Mouse (Mus musculus): ENCODE measurements around the gene Olfr522. TPM values are rescaled to one million over a fixed set of nuclear protein-coding genes. Genes with fewer than 3 reads are reported as not detected.

Olfr522 gene
- polyA plus RNA-seq, 1 experiment from 2014 or later, result not detected

DNA sequence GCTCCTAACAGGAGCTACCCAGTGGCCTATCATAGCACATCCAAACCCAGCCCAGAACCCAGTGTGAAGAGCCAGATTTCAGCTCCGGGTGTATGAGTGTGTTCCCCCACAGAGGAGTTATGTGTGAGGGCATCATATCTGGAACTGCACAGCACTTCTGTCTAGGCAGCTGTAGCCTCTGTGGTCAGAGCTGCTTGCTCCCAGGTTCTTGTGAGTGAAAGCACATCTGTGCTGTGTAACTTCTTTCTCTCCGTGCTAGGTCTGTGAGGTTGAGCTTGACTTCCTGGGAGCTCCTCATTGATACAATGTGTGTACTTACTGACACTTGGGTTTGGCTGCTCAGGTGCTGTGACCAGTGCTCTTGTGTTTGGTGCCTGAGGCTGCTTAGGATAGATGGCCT lies 28.3 kb upstream of the Olfr522 start:
- Histone ChIP-seq H3K9ac (ENCODE audit: low read depth, low read length) (no peak overlapping the region), H3K36me3 (ENCODE audit: control insufficient read depth, insufficient read depth, low read length) (no peaks in the 10 kb centered on the region), H3K27ac (replicated peaks; ENCODE audit: low read depth, low read length) (no peak overlapping the region), H3K4me2 (ENCODE audit: low read depth, low read length) (no peak overlapping the region), H3K4me1 (ENCODE audit: control insufficient read depth, insufficient read depth, low read length) (no peaks in the 10 kb centered on the region), H3K4me3 (ENCODE audit: low read depth, low read length) (no peak overlapping the region), H3K27me3 (replicated peaks; ENCODE audit: control insufficient read depth, insufficient read depth, low read length) (no peaks in the 10 kb centered on the region), H3K9me3 (ENCODE audit: control insufficient read depth, low read length) (no peaks in the 10 kb centered on the region)
- ATAC-seq (ENCODE audit: low read depth) (no peak), DNase-seq (ENCODE audit: low spot score) (no peak)
- 77% methylated on average over 2 of the region's 2 CpGs for WGBS

- WGBS, result 79% methylated on average over 2 of the region's 2 CpGs
- H3K36me3 ChIP-seq (ENCODE audit: control insufficient read depth, insufficient read depth, low read length), result no peaks in the 10 kb centered on the region
- no peak overlapping the region for H3K27ac ChIP-seq (replicated peaks; ENCODE audit: low read depth, low read length)
- no peaks in the 10 kb centered on the region for H3K27me3 ChIP-seq (replicated peaks; ENCODE audit: control insufficient read depth, insufficient read depth, low read length)
- H3K4me3 ChIP-seq (ENCODE audit: low read depth, low read length), result no peak overlapping the region
- no peaks in the 10 kb centered on the region for H3K9me3 ChIP-seq (ENCODE audit: control insufficient read depth, low read length)
- H3K4me2 ChIP-seq (ENCODE audit: low read depth, low read length), result no peak overlapping the region
- H3K4me1 ChIP-seq (ENCODE audit: control insufficient read depth, insufficient read depth, low read length), result no peaks in the 10 kb centered on the region
- no peak overlapping the region for H3K9ac ChIP-seq (ENCODE audit: low read depth, low read length)
- DNase-seq (ENCODE audit: low spot score) (no peak), ATAC-seq (ENCODE audit: low read depth) (no peak)
Observed at GRCm38 (mm10) chr7:140192445-140192844, 27.9 kb upstream of the Olfr522 start.

- no peaks in the 10 kb centered on the region for H3K4me1 ChIP-seq (ENCODE audit: control insufficient read depth, insufficient read depth, low read length)
- no peaks in the 10 kb centered on the region for H3K36me3 ChIP-seq (ENCODE audit: control insufficient read depth, insufficient read depth, low read length)
- ATAC-seq (ENCODE audit: low read depth) (no peak), DNase-seq (ENCODE audit: low spot score) (no peak)
- no peaks in the 10 kb centered on the region for H3K9me3 ChIP-seq (ENCODE audit: control insufficient read depth, low read length)
- WGBS, result 88% methylated on average over 1 of the region's 1 CpGs
- H3K27ac ChIP-seq (replicated peaks; ENCODE audit: low read depth, low read length), result no peak overlapping the region
- H3K27me3 ChIP-seq (replicated peaks; ENCODE audit: control insufficient read depth, insufficient read depth, low read length), result no peaks in the 10 kb centered on the region
- no peak overlapping the region for H3K4me3 ChIP-seq (ENCODE audit: low read depth, low read length)
- no peak overlapping the region for H3K4me2 ChIP-seq (ENCODE audit: low read depth, low read length)
- H3K9ac ChIP-seq (ENCODE audit: low read depth, low read length), result no peak overlapping the region
Observed at GRCm38 (mm10) chr7:140190435-140190834, 25.9 kb upstream of the Olfr522 start.

GRCm38 (mm10) chr7:140188391-140189328 lies 24.1 kb upstream of the Olfr522 start:
- Histone ChIP-seq H3K36me3 (ENCODE audit: control insufficient read depth, insufficient read depth, low read length) (no peaks in the 10 kb centered on the region), H3K4me3 (ENCODE audit: low read depth, low read length) (no peak overlapping the region), H3K27ac (replicated peaks; ENCODE audit: low read depth, low read length) (no peak overlapping the region), H3K4me1 (ENCODE audit: control insufficient read depth, insufficient read depth, low read length) (no peaks in the 10 kb centered on the region), H3K9ac (ENCODE audit: low read depth, low read length) (no peak overlapping the region), H3K27me3 (replicated peaks; ENCODE audit: control insufficient read depth, insufficient read depth, low read length) (no peaks in the 10 kb centered on the region), H3K4me2 (ENCODE audit: low read depth, low read length) (no peak overlapping the region), H3K9me3 (ENCODE audit: control insufficient read depth, low read length) (no peaks in the 10 kb centered on the region)
- peak; percentile 23 for DNase-seq (ENCODE audit: low spot score)
- 54% methylated on average over 4 of the region's 4 CpGs for WGBS
- ATAC-seq (ENCODE audit: low read depth), result no peak

GRCm38 (mm10) chr7:140187721-140188390 lies 23.3 kb upstream of the Olfr522 start:
- ATAC-seq (ENCODE audit: low read depth) (no peak), DNase-seq (ENCODE audit: low spot score) (no peak)
- Histone ChIP-seq H3K9ac (ENCODE audit: low read depth, low read length) (no peak overlapping the region), H3K9me3 (ENCODE audit: control insufficient read depth, low read length) (no peaks in the 10 kb centered on the region), H3K4me1 (ENCODE audit: control insufficient read depth, insufficient read depth, low read length) (no peaks in the 10 kb centered on the region), H3K4me2 (ENCODE audit: low read depth, low read length) (no peak overlapping the region), H3K4me3 (ENCODE audit: low read depth, low read length) (no peak overlapping the region), H3K27ac (replicated peaks; ENCODE audit: low read depth, low read length) (no peak overlapping the region), H3K27me3 (replicated peaks; ENCODE audit: control insufficient read depth, insufficient read depth, low read length) (no peaks in the 10 kb centered on the region), H3K36me3 (ENCODE audit: control insufficient read depth, insufficient read depth, low read length) (no peaks in the 10 kb centered on the region)
- WGBS, result 77% methylated on average over 7 of the region's 7 CpGs

GRCm38 (mm10) chr7:140186646-140187620 lies 22.4 kb upstream of the Olfr522 start:
- Histone ChIP-seq H3K4me3 (ENCODE audit: low read depth, low read length) (no peak overlapping the region), H3K4me2 (ENCODE audit: low read depth, low read length) (no peak overlapping the region), H3K9ac (ENCODE audit: low read depth, low read length) (no peak overlapping the region), H3K9me3 (ENCODE audit: control insufficient read depth, low read length) (no peaks in the 10 kb centered on the region), H3K4me1 (ENCODE audit: control insufficient read depth, insufficient read depth, low read length) (no peaks in the 10 kb centered on the region), H3K27me3 (replicated peaks; ENCODE audit: control insufficient read depth, insufficient read depth, low read length) (no peaks in the 10 kb centered on the region), H3K36me3 (ENCODE audit: control insufficient read depth, insufficient read depth, low read length) (no peaks in the 10 kb centered on the region), H3K27ac (replicated peaks; ENCODE audit: low read depth, low read length) (no peak overlapping the region)
- WGBS, result 63% methylated on average over 18 of the region's 18 CpGs
- ATAC-seq (ENCODE audit: low read depth) (peak; percentile 91), DNase-seq (ENCODE audit: low spot score) (peak; percentile 61)

- Histone ChIP-seq H3K4me1 (ENCODE audit: control insufficient read depth, insufficient read depth, low read length) (no peaks in the 10 kb centered on the region), H3K27ac (replicated peaks; ENCODE audit: low read depth, low read length) (no peak overlapping the region), H3K9me3 (ENCODE audit: control insufficient read depth, low read length) (no peaks in the 10 kb centered on the region), H3K27me3 (replicated peaks; ENCODE audit: control insufficient read depth, insufficient read depth, low read length) (no peaks in the 10 kb centered on the region), H3K9ac (ENCODE audit: low read depth, low read length) (no peak overlapping the region), H3K36me3 (ENCODE audit: control insufficient read depth, insufficient read depth, low read length) (no peaks in the 10 kb centered on the region), H3K4me3 (ENCODE audit: low read depth, low read length) (no peak overlapping the region), H3K4me2 (ENCODE audit: low read depth, low read length) (no peak overlapping the region)
- WGBS, result 87% methylated on average over 4 of the region's 4 CpGs
- no peak for DNase-seq (ENCODE audit: low spot score)
- no peak for ATAC-seq (ENCODE audit: low read depth)
Observed at GRCm38 (mm10) chr7:140184206-140184605, 19.6 kb upstream of the Olfr522 start.

GRCm38 (mm10) chr7:140180692-140181091 lies 16.1 kb upstream of the Olfr522 start:
- no peak overlapping the region for H3K4me2 ChIP-seq (ENCODE audit: low read depth, low read length)
- WGBS, result 79% methylated on average over 2 of the region's 2 CpGs
- no peak overlapping the region for H3K9ac ChIP-seq (ENCODE audit: low read depth, low read length)
- no peaks in the 10 kb centered on the region for H3K9me3 ChIP-seq (ENCODE audit: control insufficient read depth, low read length)
- H3K27me3 ChIP-seq (replicated peaks; ENCODE audit: control insufficient read depth, insufficient read depth, low read length), result no peaks in the 10 kb centered on the region; the same call in 1 of the 2 replicates
- no peak for DNase-seq (ENCODE audit: low spot score)
- H3K4me3 ChIP-seq (ENCODE audit: low read depth, low read length), result no peak overlapping the region
- no peaks in the 10 kb centered on the region for H3K36me3 ChIP-seq (ENCODE audit: control insufficient read depth, insufficient read depth, low read length)
- H3K27ac ChIP-seq (replicated peaks; ENCODE audit: low read depth, low read length), result no peak overlapping the region
- ATAC-seq (ENCODE audit: low read depth), result no peak
- no peaks in the 10 kb centered on the region for H3K4me1 ChIP-seq (ENCODE audit: control insufficient read depth, insufficient read depth, low read length)

Data from embryonic facial prominence, embryonic 14.5 days (tissue).